Mouse (Mus musculus): ENCODE data around the gene Thap11. TPM values are rescaled to one million over a fixed set of nuclear protein-coding genes. Genes with fewer than 3 reads are reported as not detected.
"Not testable (repeated sequence)": the region's sequence is repeated elsewhere in the genome, so short reads cannot be mapped to it uniquely, and the experiment has no call there.

Gene Thap11
- polyA plus RNA-seq, 1 experiment from 2014 or later = 55.2 TPM

GRCm38 (mm10) chr8:105813241-105813640 lies 41.7 kb upstream of the Thap11 start:
- Histone ChIP-seq H3K9me3 (ENCODE audit: control insufficient read depth, low read length) (no peaks in the 10 kb centered on the region), H3K36me3 (ENCODE audit: control insufficient read depth, insufficient read depth, low read length) (no peaks in the 10 kb centered on the region), H3K4me3 (ENCODE audit: low read length) (no peak overlapping the region), H3K27ac (ENCODE audit: low read length) (no peak overlapping the region), H3K4me2 (ENCODE audit: low read depth, low read length) (no peak overlapping the region), H3K9ac (ENCODE audit: low read length) (no peak overlapping the region), H3K27me3 (ENCODE audit: control insufficient read depth, insufficient read depth, low read depth, low read length) (no peaks in the 10 kb centered on the region), H3K4me1 (replicated peaks; ENCODE audit: control insufficient read depth, insufficient read depth, low read length) (peaks cover 6% of the 10 kb centered on the region)
- ATAC-seq (ENCODE audit: low read depth) = no peak
- WGBS = 92% methylated on average over 6 of the region's 6 CpGs

GRCm38 (mm10) chr8:105819659-105820058 lies 35.3 kb upstream of the Thap11 start:
- Histone ChIP-seq H3K4me2 (ENCODE audit: low read depth, low read length) (no peak overlapping the region), H3K36me3 (ENCODE audit: control insufficient read depth, insufficient read depth, low read length) (peaks cover 6% of the 10 kb centered on the region), H3K27ac (ENCODE audit: low read length) (no peak overlapping the region), H3K4me1 (replicated peaks; ENCODE audit: control insufficient read depth, insufficient read depth, low read length) (no peaks in the 10 kb centered on the region), H3K9ac (ENCODE audit: low read length) (no peak overlapping the region), H3K9me3 (ENCODE audit: control insufficient read depth, low read length) (no peaks in the 10 kb centered on the region), H3K27me3 (ENCODE audit: control insufficient read depth, insufficient read depth, low read depth, low read length) (no peaks in the 10 kb centered on the region), H3K4me3 (ENCODE audit: low read length) (no peak overlapping the region)
- ATAC-seq (ENCODE audit: low read depth) = no peak
- 80% methylated on average over 3 of the region's 3 CpGs for WGBS

GRCm38 (mm10) chr8:105820925-105821324 lies 34.0 kb upstream of the Thap11 start:
- no peak overlapping the region for H3K4me2 ChIP-seq (ENCODE audit: low read depth, low read length)
- peaks cover 6% of the 10 kb centered on the region for H3K4me1 ChIP-seq (replicated peaks; ENCODE audit: control insufficient read depth, insufficient read depth, low read length)
- H3K27ac ChIP-seq (ENCODE audit: low read length) = no peak overlapping the region
- peaks cover 8% of the 10 kb centered on the region for H3K36me3 ChIP-seq (ENCODE audit: control insufficient read depth, insufficient read depth, low read length)
- H3K4me3 ChIP-seq (ENCODE audit: low read length) = no peak overlapping the region
- H3K9ac ChIP-seq (ENCODE audit: low read length) = no peak overlapping the region
- no peaks in the 10 kb centered on the region for H3K27me3 ChIP-seq (ENCODE audit: control insufficient read depth, insufficient read depth, low read depth, low read length)
- peak; percentile 20; the same call in 1 of the 2 replicates for ATAC-seq (ENCODE audit: low read depth)
- WGBS = 83% methylated on average over 1 of the region's 1 CpGs
- no peaks in the 10 kb centered on the region for H3K9me3 ChIP-seq (ENCODE audit: control insufficient read depth, low read length)

DNA sequence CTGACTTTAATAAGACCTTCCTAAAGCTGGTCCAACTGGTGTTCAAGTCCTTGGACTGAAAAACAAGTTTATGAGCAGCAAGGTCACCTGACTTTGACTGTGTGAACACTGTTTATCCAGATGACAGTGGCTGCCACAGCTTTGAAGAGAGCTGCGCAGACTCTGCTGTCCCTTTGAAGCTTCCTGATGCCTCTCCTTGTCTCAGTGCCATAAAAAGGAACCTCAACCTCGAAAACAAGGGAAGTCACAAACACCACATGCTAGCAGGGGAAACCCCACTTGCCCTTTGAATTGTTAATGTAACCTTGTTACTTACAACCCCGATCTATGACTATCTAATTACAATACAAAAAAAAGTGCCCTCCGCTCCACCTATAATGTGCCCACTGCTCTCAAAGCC lies 29.4 kb upstream of the Thap11 start:
- H3K27me3 ChIP-seq (ENCODE audit: control insufficient read depth, insufficient read depth, low read depth, low read length) = no peaks in the 10 kb centered on the region
- WGBS = 67% methylated on average over 4 of the region's 4 CpGs
- H3K9ac ChIP-seq (ENCODE audit: low read length) = peak overlapping the region; percentile 93; the same call in 1 of the 2 replicates
- H3K4me2 ChIP-seq (ENCODE audit: low read depth, low read length) = peak overlapping the region; percentile 88
- ATAC-seq (ENCODE audit: low read depth) = no peak
- peaks cover 8% of the 10 kb centered on the region for H3K36me3 ChIP-seq (ENCODE audit: control insufficient read depth, insufficient read depth, low read length)
- H3K27ac ChIP-seq (ENCODE audit: low read length) = no peak overlapping the region
- H3K9me3 ChIP-seq (ENCODE audit: control insufficient read depth, low read length) = no peaks in the 10 kb centered on the region
- peak overlapping the region; percentile 96 for H3K4me3 ChIP-seq (ENCODE audit: low read length)
- peaks cover 13% of the 10 kb centered on the region for H3K4me1 ChIP-seq (replicated peaks; ENCODE audit: control insufficient read depth, insufficient read depth, low read length)

DNA sequence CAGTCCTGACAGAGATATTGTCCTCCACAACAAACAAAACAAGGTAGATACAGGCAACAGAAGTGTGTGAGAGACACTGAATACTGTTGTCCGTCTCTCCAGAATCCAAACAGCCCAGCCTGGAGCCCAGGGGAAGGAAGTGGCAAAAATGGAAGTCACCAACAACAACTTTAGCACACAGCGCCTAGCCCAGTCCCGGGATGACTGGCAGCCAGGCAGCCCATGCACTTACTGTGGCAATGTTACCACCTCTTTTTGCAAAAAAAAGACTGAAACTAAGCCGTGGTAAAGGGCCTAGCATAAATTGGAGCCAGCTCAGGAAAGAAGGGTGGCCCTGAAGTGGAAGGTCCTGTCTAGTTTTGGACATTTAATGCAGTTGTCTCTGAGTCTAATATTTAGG lies 28.6 kb upstream of the Thap11 start:
- Histone ChIP-seq H3K4me3 (ENCODE audit: low read length) (peak overlapping the region; percentile 96), H3K9ac (ENCODE audit: low read length) (peak overlapping the region; percentile 93), H3K36me3 (ENCODE audit: control insufficient read depth, insufficient read depth, low read length) (peaks cover 6% of the 10 kb centered on the region; the same call in 1 of the 2 replicates), H3K9me3 (ENCODE audit: control insufficient read depth, low read length) (no peaks in the 10 kb centered on the region), H3K27me3 (ENCODE audit: control insufficient read depth, insufficient read depth, low read depth, low read length) (no peaks in the 10 kb centered on the region), H3K4me2 (ENCODE audit: low read depth, low read length) (peak overlapping the region; percentile 88), H3K27ac (ENCODE audit: low read length) (peak overlapping the region; percentile 48), H3K4me1 (replicated peaks; ENCODE audit: control insufficient read depth, insufficient read depth, low read length) (peaks cover 13% of the 10 kb centered on the region)
- ATAC-seq (ENCODE audit: low read depth) = no peak
- WGBS = 2% methylated on average over 4 of the region's 4 CpGs

DNA sequence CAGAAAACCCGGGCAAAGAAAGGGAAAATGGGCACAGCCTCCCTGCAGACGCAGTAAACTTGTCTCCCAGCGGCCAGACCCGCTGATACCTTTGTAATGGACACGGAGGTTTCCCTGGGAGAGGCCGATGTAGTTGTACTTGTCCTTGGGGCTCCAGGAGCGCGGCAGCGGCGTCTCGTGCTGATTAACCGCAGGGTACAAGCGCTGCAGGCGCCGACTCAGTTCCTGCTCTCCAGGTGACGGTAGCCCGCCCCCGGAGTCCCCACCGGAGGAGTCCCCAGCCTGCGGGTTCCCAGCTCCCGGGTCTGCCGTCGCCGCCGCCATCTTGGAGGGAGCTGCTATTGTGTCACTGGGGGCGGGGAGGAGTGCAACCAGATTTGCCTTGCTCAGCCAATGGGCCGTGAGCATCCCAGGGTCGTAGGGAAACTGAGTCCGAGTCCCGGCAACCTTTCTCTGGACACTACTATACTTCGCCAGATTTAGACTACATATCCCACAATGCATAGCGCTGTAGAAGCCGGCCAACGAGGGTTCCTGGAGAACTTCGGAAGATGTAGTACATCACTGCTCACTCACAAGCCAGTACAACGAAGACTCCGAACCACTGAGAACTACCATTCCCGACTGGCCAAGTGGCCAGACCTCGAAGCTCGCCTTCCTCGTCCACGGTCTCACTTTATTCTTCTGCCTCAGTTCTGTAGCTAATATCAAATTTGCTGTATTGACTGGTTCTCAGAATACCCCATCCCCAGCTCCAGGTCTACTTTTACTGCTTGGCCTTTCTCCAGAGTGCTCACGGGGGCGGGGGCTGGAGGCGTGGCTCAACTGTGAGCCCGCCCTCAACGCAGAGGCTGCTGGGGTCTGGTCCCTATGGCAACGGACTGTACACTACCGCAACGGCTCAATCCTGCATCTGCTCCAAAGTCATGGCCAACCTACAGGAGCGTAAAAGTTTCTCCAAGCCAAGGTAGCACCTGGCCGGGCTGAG lies 27.8 kb upstream of the Thap11 start, which contains the start of the genes Ranbp10 and Tsnaxip1:
TSS of gene Ranbp10 (minus strand) at position 490 of the 988 bp plus-strand sequence.
TSS of gene Tsnaxip1 (plus strand) at position 871 of the 988 bp plus-strand sequence.
- Histone ChIP-seq H3K27ac (ENCODE audit: low read length) (peak within 1 kb of the TSS; percentile 78), H3K4me3 (ENCODE audit: low read length) (peak within 1 kb of the TSS; percentile 96), H3K9ac (ENCODE audit: low read length) (peak within 1 kb of the TSS; percentile 93), H3K4me1 (replicated peaks; ENCODE audit: control insufficient read depth, insufficient read depth, low read length) (peaks cover 13% of the 10 kb centered on the region), H3K36me3 (ENCODE audit: control insufficient read depth, insufficient read depth, low read length) (peaks cover 3% of the 10 kb centered on the region; the same call in 1 of the 2 replicates), H3K9me3 (ENCODE audit: control insufficient read depth, low read length) (no peaks in the 10 kb centered on the region), H3K27me3 (ENCODE audit: control insufficient read depth, insufficient read depth, low read depth, low read length) (no peaks in the 10 kb centered on the region), H3K4me2 (ENCODE audit: low read depth, low read length) (peak within 1 kb of the TSS; percentile 88)
- ATAC-seq (ENCODE audit: low read depth) = peak; percentile 98
- WGBS = under 1% methylated on average over 52 of the region's 52 CpGs

DNA sequence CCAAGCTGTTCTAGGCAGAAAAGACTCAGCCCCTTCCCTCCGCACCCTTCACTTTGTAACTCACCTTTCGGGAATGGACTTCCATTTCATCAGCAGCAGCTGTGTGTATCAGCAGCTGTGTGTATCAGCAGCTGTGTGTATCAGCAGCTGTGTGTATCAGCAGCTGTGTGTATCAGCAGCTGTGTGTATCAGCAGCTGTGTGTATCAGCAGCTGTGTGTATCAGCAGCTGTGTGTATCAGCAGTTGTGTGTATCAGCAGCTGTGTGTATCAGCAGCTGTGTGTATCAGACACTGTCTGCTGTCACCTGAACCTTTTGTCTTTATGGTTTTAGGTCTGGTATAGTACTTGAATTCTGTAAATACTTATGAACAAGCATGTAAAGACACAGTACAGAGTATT lies 21.2 kb upstream of the Thap11 start:
- not testable (repeated sequence) for ATAC-seq (ENCODE audit: low read depth); H3K9ac ChIP-seq (ENCODE audit: low read length); H3K36me3 ChIP-seq (ENCODE audit: control insufficient read depth, insufficient read depth, low read length); H3K27me3 ChIP-seq (ENCODE audit: control insufficient read depth, insufficient read depth, low read depth, low read length); H3K9me3 ChIP-seq (ENCODE audit: control insufficient read depth, low read length); H3K27ac ChIP-seq (ENCODE audit: low read length); H3K4me2 ChIP-seq (ENCODE audit: low read depth, low read length); H3K4me1 ChIP-seq (replicated peaks; ENCODE audit: control insufficient read depth, insufficient read depth, low read length); H3K4me3 ChIP-seq (ENCODE audit: low read length)
- WGBS = 85% methylated on average over 2 of the region's 2 CpGs

DNA sequence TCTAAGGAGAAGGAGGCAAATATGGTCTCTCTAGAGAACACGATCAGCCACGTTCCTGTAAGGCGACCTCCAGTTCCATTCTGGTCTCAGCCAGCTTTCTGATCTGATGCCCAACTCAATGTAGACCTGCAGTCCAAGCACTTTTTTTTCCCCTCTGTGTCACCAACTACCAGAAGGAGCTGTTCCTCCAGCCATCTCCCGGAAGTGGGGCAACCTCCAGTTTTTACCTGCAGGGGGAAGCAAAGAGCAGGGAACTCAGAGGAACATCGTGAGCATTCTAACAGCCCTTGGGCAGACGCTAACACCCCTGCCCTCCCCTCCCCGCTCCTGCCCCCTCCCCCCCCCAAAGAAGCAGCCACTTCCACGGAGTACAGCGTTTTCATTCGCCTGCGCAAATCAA lies 19.6 kb upstream of the Thap11 start:
- Histone ChIP-seq H3K36me3 (ENCODE audit: control insufficient read depth, insufficient read depth, low read length) (no peaks in the 10 kb centered on the region), H3K9me3 (ENCODE audit: control insufficient read depth, low read length) (no peaks in the 10 kb centered on the region), H3K4me2 (ENCODE audit: low read depth, low read length) (no peak overlapping the region), H3K4me1 (replicated peaks; ENCODE audit: control insufficient read depth, insufficient read depth, low read length) (no peaks in the 10 kb centered on the region), H3K4me3 (ENCODE audit: low read length) (no peak overlapping the region), H3K27ac (ENCODE audit: low read length) (no peak overlapping the region), H3K9ac (ENCODE audit: low read length) (no peak overlapping the region), H3K27me3 (ENCODE audit: control insufficient read depth, insufficient read depth, low read depth, low read length) (no peaks in the 10 kb centered on the region)
- WGBS = 26% methylated on average over 11 of the region's 11 CpGs
- no peak for ATAC-seq (ENCODE audit: low read depth)

DNA sequence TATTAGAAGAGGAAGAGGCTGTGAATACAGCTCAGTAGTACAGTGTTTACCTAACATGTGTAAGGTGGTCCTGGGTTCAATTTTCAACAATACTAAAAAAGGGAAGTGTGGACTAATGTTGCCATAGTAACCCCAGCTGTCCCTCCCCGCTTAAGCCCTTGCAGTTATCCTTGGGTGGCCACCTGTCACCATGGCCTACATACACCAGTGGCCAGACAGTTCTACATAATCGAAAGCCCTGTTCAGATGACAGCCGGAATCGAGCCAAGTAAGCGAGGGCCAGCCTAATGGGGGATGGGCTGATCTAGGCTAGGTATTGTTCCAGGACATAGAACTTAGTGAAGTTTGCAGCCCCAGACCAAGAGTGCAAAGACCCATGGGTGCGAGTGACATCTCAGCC lies 17.9 kb upstream of the Thap11 start:
- Histone ChIP-seq H3K9ac (ENCODE audit: low read length) (no peak overlapping the region), H3K27ac (ENCODE audit: low read length) (no peak overlapping the region), H3K9me3 (ENCODE audit: control insufficient read depth, low read length) (no peaks in the 10 kb centered on the region), H3K36me3 (ENCODE audit: control insufficient read depth, insufficient read depth, low read length) (no peaks in the 10 kb centered on the region), H3K27me3 (ENCODE audit: control insufficient read depth, insufficient read depth, low read depth, low read length) (no peaks in the 10 kb centered on the region), H3K4me2 (ENCODE audit: low read depth, low read length) (no peak overlapping the region), H3K4me3 (ENCODE audit: low read length) (no peak overlapping the region), H3K4me1 (replicated peaks; ENCODE audit: control insufficient read depth, insufficient read depth, low read length) (no peaks in the 10 kb centered on the region)
- ATAC-seq (ENCODE audit: low read depth) = no peak
- WGBS = 78% methylated on average over 6 of the region's 6 CpGs
